Mouse (Mus musculus) gastrocnemius, postnatal 4 days (tissue): ENCODE measurements around the gene Tenm2. TPM values are rescaled to one million over a fixed set of nuclear protein-coding genes. Genes with fewer than 3 reads are reported as not detected.

ENCODE experiments used
- DNase-seq, 2 experiments: peaks; one replicate each; pipeline ENCODE4 v3.0.0; 2021 to 2022; ENCODE audit warnings: low spot score in 2 of 2, mixed read lengths in 2 of 2
- total RNA-seq, 2 experiments: library from RNA; stranded (reverse); gene quantifications; 2 replicates each; pipeline ENCODE4 v1.2.3; 2021

The Tenm2 gene
- total RNA-seq, 2 experiments from 2014 or later = 1.0 to 1.2 TPM

DNA sequence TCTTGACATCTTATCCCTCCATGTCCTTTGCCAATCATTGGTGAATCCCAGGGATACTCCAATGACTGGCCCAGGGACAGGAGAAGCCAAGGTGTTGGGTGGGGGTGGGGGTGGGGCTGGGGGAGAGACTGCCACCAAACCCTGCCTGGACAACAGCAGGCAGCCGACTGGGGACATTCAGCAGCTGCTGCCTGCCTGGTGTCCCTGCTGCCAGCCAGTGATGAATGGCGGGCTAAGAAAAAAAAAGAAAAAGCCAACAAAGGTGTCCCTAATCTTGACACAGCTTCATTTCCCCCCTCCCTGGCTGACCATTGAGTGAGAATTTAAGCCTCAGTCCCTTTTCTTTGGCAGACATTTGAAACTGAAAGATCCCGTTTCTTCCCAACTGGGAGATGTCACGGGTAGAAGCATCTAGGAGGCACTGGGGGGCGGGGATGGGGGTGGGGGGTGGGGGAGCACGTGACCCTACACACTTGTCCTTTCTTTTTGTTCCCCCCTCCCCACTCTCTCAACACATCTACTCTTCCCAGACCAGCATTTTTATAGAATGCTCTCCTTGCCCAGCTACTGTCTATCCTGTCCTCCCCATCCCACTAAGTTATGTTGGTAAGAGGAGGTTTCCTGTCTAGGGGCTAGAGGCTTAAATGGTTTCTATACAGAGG lies 1263.4 kb downstream of the Tenm2 start:
- no peak for DNase-seq

DNA sequence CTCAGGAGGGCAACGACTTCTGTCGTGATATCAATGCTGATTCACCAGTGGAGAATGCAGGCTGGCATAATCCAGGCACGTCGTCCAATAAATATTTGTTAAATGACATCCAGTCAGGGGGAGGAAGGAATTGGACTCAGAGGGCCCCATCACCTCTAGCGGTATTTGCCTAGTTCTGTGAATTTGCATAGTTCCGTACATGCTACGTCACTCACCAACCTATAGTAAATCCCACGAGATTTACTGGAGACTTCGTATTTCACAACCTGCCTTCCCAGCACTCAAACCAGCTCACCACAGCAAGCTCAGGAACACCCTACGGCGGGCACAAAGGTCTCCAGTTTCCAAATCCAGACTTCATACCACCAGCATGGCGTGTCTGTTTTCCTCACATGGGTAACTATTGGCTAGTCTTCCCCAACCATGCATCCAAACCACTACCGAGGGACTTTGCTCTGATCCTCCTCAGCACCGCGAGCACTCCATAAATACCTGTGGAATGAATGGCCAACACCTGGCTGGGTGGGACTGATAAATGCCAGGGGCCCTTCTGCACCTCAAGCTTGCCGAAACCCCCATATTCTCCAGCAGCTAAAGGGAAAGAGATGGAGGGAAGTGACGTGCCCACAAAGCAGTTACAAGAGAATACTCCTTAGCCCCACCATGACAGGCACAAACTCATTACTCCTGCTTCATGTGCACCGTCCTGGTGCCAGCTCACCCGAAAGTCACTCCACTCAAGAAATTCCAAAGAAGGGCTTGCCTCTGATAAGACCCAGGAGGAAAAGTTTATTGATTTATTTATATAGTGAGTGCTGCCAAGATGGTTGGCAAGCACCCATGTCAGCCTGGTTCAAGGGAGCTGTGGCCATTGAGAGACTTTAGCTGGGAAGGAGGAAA lies 1264.7 kb downstream of the Tenm2 start:
- no peak for DNase-seq

DNA sequence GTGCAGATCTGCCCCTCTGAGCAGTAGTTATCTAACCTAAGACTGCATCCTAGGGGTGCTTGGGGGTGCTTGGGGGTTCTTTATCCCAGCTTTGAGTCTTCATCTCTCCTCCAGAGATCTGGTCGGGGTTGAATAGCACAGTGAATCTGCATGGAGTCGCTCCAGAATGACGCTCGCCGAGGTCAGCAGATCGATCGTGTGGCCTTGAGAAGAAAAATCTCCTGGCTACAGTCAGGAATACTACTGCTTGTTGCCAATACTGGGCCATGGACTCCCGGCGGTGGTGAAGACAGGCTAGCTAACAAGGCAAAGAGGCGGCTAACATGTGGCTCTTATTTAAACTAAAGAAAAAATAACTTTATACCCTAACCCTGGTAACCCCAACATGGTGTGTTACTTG lies 1267.5 kb downstream of the Tenm2 start:
- no peak for DNase-seq

DNA sequence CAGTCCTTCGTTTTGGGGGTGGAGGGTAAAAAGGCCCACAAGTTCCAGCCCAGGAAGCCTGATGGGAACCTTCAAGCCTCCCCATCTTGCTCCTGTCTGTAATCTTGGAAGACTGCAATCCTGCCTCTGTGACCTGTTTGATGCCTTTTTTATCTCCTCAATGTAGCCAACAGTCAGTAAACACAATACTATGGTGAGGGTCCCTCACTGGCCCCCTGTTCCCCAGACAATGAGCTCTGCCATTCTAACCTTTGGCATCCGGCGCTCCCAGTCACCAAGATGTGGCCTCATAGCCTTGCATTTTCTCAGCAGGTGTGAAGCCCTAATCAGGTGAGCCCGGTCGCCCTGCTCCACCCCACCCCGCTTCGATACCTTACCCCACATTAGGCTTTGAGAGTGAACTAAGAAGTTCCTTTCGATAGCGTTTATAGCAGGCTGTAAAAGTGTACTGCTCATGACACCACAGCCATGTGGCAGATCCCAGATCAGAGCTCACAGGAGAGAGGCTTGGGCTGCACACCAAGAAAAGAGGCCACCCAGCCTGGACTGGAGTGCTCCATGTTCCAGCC lies 1271.7 kb downstream of the Tenm2 start:
- DNase-seq = no peak

DNA sequence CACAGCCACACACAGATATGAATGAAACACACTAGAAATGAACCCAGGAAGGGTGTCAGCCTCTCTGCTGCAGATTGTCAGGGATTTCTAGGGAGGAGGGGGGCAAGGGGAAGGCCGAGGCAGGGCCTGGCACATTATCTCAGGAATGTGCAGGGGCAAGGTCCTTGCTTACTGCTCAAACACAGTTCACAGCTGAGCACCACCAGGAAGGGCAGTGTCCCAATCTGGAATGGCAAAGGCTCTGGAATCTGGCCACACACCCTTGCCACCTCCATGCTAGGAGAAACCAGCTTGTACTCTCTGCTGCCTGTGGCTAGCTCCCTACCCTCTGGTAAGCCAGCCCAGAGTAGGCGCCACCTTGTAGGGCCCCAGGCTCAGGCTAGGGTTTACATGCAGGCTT lies 1272.2 kb downstream of the Tenm2 start:
- DNase-seq = no peak

DNA sequence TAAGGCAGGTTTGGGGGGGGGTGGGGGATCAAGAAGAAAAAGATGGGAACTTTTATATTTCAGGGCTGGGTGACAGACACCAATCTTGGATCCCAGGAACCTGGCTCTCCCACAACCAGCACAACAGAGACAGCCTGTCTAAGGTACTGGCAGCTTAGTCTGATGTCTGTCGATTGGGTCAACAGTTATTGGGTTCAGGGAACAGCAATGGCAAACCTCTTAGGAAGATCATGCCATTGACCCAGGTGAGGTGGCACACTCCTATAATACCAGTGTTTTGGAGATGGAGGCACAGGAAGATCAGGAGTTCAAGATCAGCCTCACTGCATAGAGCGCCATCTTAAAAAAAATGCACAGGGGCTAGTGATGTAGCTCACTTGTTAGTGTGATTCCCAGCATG lies 1273.3 kb downstream of the Tenm2 start:
- no peak for DNase-seq

DNA sequence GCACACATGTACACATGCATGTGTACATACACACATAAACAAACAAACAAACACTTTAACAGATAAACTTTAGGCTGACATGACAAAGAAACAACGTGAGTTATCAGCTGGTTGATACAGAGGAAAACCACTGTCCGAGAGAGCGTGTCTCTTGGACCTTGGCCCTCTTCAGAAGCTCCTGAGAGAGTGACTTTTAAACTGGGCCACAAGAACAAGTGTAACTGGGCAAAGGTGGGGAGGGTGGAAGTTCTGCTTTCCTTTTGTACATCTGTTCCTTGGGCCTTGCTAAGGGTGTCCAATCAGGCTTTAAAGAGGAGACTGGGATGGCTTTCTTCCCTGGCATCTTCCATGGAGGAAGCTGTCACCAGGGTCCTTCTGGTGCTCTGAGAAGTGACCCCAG lies 1276.5 kb downstream of the Tenm2 start:
- no peak for DNase-seq
